Mouse (Mus musculus) G1E (cell line): Measurements from ENCODE around the gene Mindy1. TPM values are rescaled to one million over a fixed set of nuclear protein-coding genes. Genes with fewer than 3 reads are reported as not detected.
A peak's percentile ranks its signal among the peaks of the same experiment; 100 is the strongest.

Experiments used
- ATAC-seq: 2 replicates; pipeline ENCODE4 v1.8.0; 2016; ENCODE audit warnings: mild to moderate bottlenecking; ENCODE audit not compliant: insufficient number of reproducible peaks, poor library complexity, low FRiP score, severe bottlenecking; ENCODE audit errors: extremely low read depth
- DNase-seq: peaks from one replicate; pipeline ENCODE4 v3.0.0; 2012; ENCODE audit warnings: low spot score
- H3K27me3 ChIP-seq: 2 replicates; pipeline ENCODE4 v1.6.1; 2012; ENCODE audit warnings: mild to moderate bottlenecking, low read length, inconsistent platforms; ENCODE audit not compliant: insufficient read depth
- H3K36me3 ChIP-seq: replicated peaks from 2 replicates; pipeline ENCODE3; 2012; ENCODE audit warnings: mild to moderate bottlenecking, inconsistent platforms
- H3K4me1 ChIP-seq: 2 replicates; pipeline ENCODE4 v1.6.1; 2012; ENCODE audit warnings: low read depth, low read length, inconsistent platforms, mixed read lengths; ENCODE audit not compliant: insufficient read depth
- H3K4me3 ChIP-seq: 2 replicates; pipeline ENCODE4 v1.5.1; 2012; ENCODE audit warnings: low read depth, mild to moderate bottlenecking, inconsistent platforms, low read length, moderate library complexity, mixed read lengths
- H3K9me3 ChIP-seq: replicated peaks from 2 replicates; pipeline ENCODE4 v1.6.1; 2012; ENCODE audit warnings: inconsistent platforms
- CTCF ChIP-seq: IDR thresholded peaks from 2 replicates; pipeline ENCODE4 v1.5.1; 2012; ENCODE audit warnings: low read depth, low read length, inconsistent platforms, mixed read lengths
- GATA1 ChIP-seq: IDR thresholded peaks from 2 replicates; pipeline ENCODE4 v1.6.1; 2012; ENCODE audit warnings: borderline replicate concordance, low read length, inconsistent platforms, mixed read lengths
- GATA2 ChIP-seq: IDR thresholded peaks from 2 replicates; pipeline ENCODE4 v1.6.1; 2012; ENCODE audit warnings: low read depth, low read length, inconsistent platforms, borderline replicate concordance
- POLR2AphosphoS5 ChIP-seq: IDR thresholded peaks from 2 replicates; pipeline ENCODE4 v1.6.1; 2012; ENCODE audit warnings: low read depth, low read length, inconsistent platforms; ENCODE audit not compliant: insufficient replicate concordance
- TAL1 ChIP-seq: conservative IDR thresholded peaks from 2 replicates; pipeline ENCODE4 v1.6.1; 2012; ENCODE audit warnings: low read depth, low read length, inconsistent platforms, mixed read lengths
- polyA plus RNA-seq: library from polyadenylated mRNA; stranded (reverse); fragments of >175 nt; gene quantifications from 2 replicates; pipeline ENCODE4 v1.2.3, GENCODE M21; 2012
- total RNA-seq, 2 experiments: library from RNA; stranded (forward) in 1 of 2; stranded (reverse) in 1 of 2; fragments of 200-1000 nt in 1 of 2; fragments of >200 nt in 1 of 2; fragmentation: Nextera tagmentation in 1 of 2; gene quantifications; 2 replicates each; pipeline ENCODE4 v1.2.3; 2014 to 2017

Gene Mindy1
- total and polyA plus RNA-seq, 3 experiments, result 31.4 to 77.5 (median 49.1) TPM

DNA sequence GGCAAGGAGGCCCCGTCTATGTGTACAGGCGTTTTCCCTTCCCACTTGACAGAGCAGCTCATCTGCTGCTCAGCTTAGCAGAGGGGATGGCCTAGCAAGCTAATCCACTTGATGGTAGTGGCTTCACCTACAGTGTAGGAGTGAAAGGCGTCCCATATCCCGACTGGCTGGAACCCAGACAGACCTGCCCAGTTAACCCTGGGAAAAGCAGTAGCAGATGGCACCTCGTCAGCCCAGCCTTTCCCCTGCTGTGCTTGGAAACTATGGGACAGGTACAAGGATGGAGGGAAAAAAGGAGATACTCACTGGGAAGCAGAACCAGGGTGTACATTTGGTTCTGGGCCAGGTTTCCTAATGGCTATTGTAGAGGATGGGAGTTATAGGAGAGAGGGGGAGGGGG lies 30.8 kb upstream of the Mindy1 start:
- Histone ChIP-seq H3K36me3 (peaks cover 33% of the 10 kb centered on the region), H3K4me1 (peaks cover 34% of the 10 kb centered on the region), H3K4me3 (no peak overlapping the region), H3K9me3 (no peaks in the 10 kb centered on the region), H3K27me3 (no peaks in the 10 kb centered on the region)
- no peak for DNase-seq
- no peak for ATAC-seq
- TF ChIP-seq GATA2, result no peak
- TF ChIP-seq GATA1, result no peak
- no peak for TF ChIP-seq POLR2AphosphoS5
- no peak for TF ChIP-seq CTCF

DNA sequence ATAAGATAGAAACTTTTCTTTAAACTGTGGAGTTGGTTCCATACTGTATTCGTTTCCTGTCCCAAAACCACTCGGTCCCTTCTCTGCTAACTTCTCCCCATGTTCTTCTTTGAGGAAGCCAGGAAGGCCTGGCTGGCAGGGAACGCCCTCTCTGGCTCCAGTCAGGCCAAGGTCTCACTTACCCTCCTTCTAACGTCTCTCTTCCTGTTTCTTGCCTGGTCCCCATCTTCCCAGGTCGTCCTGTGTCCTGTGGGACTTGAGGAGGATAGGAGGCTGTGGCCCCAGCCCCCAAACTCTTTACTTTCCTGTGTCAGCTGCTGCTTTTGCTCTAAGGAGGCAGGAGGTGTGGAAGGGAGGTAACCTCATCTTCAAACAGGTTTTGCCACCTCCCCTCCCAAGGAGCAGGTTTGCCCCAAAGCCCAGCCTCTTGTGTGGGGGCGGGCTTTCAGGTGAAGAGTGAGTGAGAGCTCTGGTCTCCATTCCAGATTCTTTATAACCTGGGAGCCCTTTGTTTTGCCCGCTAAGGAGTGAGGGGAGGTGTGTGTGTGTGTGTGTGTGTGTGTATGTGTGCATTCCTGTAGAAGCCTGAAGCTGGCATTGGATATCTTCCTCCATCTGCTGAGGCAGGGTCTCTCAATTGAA lies 30.2 kb upstream of the Mindy1 start, which contains the start of gene Bnipl:
Bnipl (minus strand) TSS at position 411 of the 642 bp plus-strand sequence.
- no peaks in the 10 kb centered on the region for H3K9me3 ChIP-seq
- peaks cover 34% of the 10 kb centered on the region for H3K4me1 ChIP-seq
- H3K4me3 ChIP-seq, result no peak within 1 kb of the TSS
- no peak for TF ChIP-seq GATA1
- TF ChIP-seq TAL1, result no peak
- TF ChIP-seq POLR2AphosphoS5, result no peak
- TF ChIP-seq CTCF, result no peak
- TF ChIP-seq GATA2, result no peak
- ATAC-seq (no peak), DNase-seq (no peak)
- no peaks in the 10 kb centered on the region for H3K27me3 ChIP-seq
- H3K36me3 ChIP-seq, result peaks cover 38% of the 10 kb centered on the region

DNA sequence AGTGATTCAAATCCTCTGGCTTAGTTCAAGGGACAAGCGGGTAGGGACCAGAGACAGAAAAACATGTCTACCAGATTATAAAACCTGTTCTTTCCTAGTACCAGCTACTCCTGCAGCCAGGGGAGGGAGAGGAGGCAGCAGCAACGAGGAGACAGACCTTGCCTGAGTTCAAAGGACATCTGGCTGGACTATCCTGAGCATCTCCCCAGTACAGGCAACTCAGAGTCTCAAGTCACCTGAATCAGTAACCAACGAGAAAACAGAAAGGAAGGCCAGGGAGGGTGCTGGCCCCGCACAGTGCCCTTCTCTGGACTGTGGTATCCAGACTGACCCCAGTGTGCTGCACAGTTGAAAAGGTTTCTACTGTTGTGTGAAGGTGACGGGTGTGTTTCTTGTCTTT lies 24.2 kb upstream of the Mindy1 start:
- no peak for DNase-seq
- H3K4me3 ChIP-seq, result no peak overlapping the region
- no peak for ATAC-seq
- H3K36me3 ChIP-seq, result peaks cover 84% of the 10 kb centered on the region
- TF ChIP-seq GATA2 (no peak), TAL1 (no peak), CTCF (no peak), GATA1 (no peak), POLR2AphosphoS5 (no peak)
- no peaks in the 10 kb centered on the region for H3K9me3 ChIP-seq
- H3K4me1 ChIP-seq, result no peaks in the 10 kb centered on the region
- H3K27me3 ChIP-seq, result no peaks in the 10 kb centered on the region

DNA sequence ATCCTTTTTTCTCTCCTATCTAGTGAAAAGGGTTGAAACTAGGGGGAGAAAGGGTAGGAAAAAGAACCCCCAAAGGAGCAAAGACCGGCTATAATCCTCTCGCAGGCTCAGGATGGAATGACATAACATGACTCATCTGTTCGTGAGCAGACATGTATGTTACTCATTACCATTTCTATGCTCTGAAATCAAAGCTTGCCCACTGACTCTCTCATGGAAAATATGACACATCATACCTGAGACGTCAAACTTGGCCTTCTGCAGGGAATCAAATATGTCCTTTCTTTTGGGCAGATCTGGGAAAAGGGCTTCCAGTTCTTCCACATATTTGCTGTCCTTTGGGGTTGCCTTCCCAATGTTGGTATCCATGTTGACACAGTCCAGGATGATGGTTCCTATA lies 19.2 kb upstream of the Mindy1 start:
- peaks cover 2% of the 10 kb centered on the region for H3K9me3 ChIP-seq
- DNase-seq (no peak), ATAC-seq (no peak)
- H3K4me1 ChIP-seq, result peaks cover 3% of the 10 kb centered on the region; the same call in 1 of the 2 replicates
- TF ChIP-seq GATA1 (no peak), TAL1 (no peak), POLR2AphosphoS5 (no peak), CTCF (no peak), GATA2 (no peak)
- no peaks in the 10 kb centered on the region for H3K27me3 ChIP-seq
- H3K36me3 ChIP-seq, result peaks cover 81% of the 10 kb centered on the region
- H3K4me3 ChIP-seq, result no peak overlapping the region

DNA sequence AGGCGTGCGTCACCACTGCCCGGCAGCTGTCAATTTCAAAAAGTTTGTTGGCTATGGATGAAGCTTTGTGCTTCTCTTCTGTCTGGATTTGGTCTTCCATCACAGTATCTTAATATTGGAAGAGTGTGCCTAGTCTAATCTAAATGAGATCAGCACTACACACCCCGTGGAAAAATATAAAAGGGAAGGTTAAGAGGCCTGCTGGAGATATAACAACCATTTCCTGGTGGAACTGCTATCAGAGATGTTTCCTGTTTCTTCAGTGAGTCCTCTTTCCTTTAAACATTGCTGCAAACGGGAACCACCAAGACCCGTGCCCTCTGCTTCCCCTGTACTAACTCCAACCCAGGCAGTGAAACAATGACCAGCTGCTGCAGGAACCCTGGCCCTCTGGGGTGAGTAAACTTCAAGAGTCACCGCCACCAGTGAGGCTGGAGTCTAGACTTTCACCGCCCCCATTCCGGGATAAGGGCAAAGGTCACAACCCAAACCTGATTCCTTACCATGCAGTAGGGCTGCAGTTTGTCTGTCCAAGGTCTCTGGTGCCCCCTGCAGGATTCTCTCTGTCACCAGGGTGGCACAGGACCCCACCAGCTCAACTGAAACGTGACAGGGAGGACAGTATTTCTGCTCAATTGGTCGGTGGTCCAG lies 17.9 kb upstream of the Mindy1 start:
- Histone ChIP-seq H3K4me1 (peaks cover 3% of the 10 kb centered on the region; the same call in 1 of the 2 replicates), H3K4me3 (no peak overlapping the region)

DNA sequence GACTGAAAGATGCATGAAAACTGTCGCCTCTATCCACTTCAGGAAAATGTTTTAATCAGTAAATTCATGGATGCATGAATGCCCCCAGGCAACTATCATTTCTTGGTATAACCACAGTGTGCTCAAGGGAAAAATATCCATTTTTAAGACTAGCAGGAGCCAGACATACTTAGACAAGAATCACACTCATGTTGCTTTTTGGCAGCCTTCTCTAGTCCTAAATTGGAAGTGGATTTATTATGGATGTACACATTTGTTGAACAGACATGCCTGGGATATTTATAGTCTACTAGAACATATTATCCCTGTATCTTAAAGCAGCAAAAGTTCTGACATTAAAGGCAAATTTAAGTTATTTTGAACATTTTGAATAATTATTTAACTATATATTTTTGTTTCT lies 16.4 kb upstream of the Mindy1 start:
- DNase-seq (no peak), ATAC-seq (no peak)
- no peak overlapping the region for H3K4me3 ChIP-seq
- TF ChIP-seq GATA1 (no peak), POLR2AphosphoS5 (no peak), TAL1 (no peak), GATA2 (no peak), CTCF (no peak)
- no peaks in the 10 kb centered on the region for H3K27me3 ChIP-seq
- peaks cover 3% of the 10 kb centered on the region; the same call in 1 of the 2 replicates for H3K4me1 ChIP-seq
- peaks cover 84% of the 10 kb centered on the region for H3K36me3 ChIP-seq
- peaks cover 5% of the 10 kb centered on the region for H3K9me3 ChIP-seq

More for the DNA sequence above, 17.9 kb upstream of the Mindy1 start:
- H3K9me3 ChIP-seq, result peaks cover 5% of the 10 kb centered on the region
- ATAC-seq (peak; percentile 40), DNase-seq (peak; percentile 58)
- peaks cover 82% of the 10 kb centered on the region for H3K36me3 ChIP-seq
- TF ChIP-seq CTCF, result peak; percentile 68
- TF ChIP-seq POLR2AphosphoS5, result no peak
- no peaks in the 10 kb centered on the region for H3K27me3 ChIP-seq
